ENCODE assay signal across 9 mouse cellular contexts in the genomic region with DNA sequence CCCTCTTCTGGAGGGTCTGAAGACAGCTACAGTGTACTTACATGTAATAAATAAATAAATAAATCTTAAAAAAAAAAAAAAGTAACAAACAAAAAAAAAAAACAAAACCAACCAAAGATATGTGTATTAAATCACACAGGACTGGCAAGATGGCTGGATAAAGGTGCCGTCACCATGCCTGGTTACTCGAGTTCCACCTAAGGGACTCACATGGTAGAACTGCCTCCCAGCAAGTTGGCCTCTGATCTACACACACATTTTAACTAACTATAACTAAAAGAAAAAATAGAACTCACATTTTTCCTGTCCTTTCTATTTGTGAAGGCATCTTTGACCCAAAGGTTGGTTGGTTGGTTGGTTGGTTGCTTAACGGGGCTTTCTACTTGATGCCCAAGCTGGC. TPM values are rescaled to one million over a fixed set of nuclear protein-coding genes. Genes with fewer than 3 reads are reported as not detected.
DNase-seq lines count a peak whose midpoint lies in the region; ATAC-seq lines count a peak whose summit lies in the region.
"Had no signal": no experiment of that assay in that cellular context is flagged by ENCODE, and none has a peak within 500 bp of the region (broad histone marks: within the 10 kb centered on the region; RNA-seq: fewer than 3 reads in every experiment).

No protein-coding gene starts in this region.

- H3K4me2 ChIP-seq in liver, embryonic 12.5 days: peak overlapping the region; percentile 87

- H3K27ac ChIP-seq in forebrain, embryonic 10.5 days: peak overlapping the region; percentile 89
- H3K27ac ChIP-seq in liver, embryonic 12.5 days: peak overlapping the region; percentile 88

- peak overlapping the region; percentile 98 for H3K4me3 ChIP-seq in forebrain, embryonic 10.5 days
- peak overlapping the region; percentile 98 for H3K4me3 ChIP-seq in liver, embryonic 12.5 days

- WGBS in forebrain, embryonic 10.5 days: 80% methylated on average over 3 of the region's 3 CpGs
- 68% methylated on average over 3 of the region's 3 CpGs for WGBS in liver, embryonic 12.5 days (ENCODE audit: insufficient replicate concordance)

- H3K27me3 ChIP-seq in forebrain, embryonic 10.5 days (ENCODE audit: poor library complexity, severe bottlenecking): no peaks in the 10 kb centered on the region
- no peaks in the 10 kb centered on the region for H3K27me3 ChIP-seq in liver, embryonic 12.5 days (replicated peaks)

- ATAC-seq in liver, embryonic 12.5 days: no peak
- ATAC-seq in granulocyte monocyte progenitor cell, adult 5-6 weeks (replicated peaks; ENCODE audit: poor library complexity, severe bottlenecking): no peak
- ATAC-seq in frontal cortex, adult (ENCODE audit: low TSS enrichment): no peak

- H3K9ac ChIP-seq in liver, embryonic 12.5 days: peak overlapping the region; percentile 93

- H3K36me3 ChIP-seq in forebrain, embryonic 10.5 days (replicated peaks): peaks cover 20% of the 10 kb centered on the region
- H3K36me3 ChIP-seq in liver, embryonic 12.5 days: peaks cover 52% of the 10 kb centered on the region

- DNase-seq in embryo, embryonic 9.5 days (ENCODE audit: extremely low spot score): peak; percentile 2
- no peak for DNase-seq in embryo, embryonic 11 days
- DNase-seq in 416B (ENCODE audit: low read depth): peak; percentile 56
- DNase-seq in forebrain, embryonic 10.5 days (ENCODE audit: extremely low spot score, low spot score): no peak
- DNase-seq in spleen, postnatal 36 days (ENCODE audit: low spot score in 2 of 2): no peak

- H3K4me1 ChIP-seq in forebrain, embryonic 10.5 days: peaks cover 26% of the 10 kb centered on the region
- peaks cover 48% of the 10 kb centered on the region for H3K4me1 ChIP-seq in liver, embryonic 12.5 days

- no peaks in the 10 kb centered on the region for H3K9me3 ChIP-seq in forebrain, embryonic 10.5 days
- no peaks in the 10 kb centered on the region for H3K9me3 ChIP-seq in liver, embryonic 12.5 days (replicated peaks)

RNA-seq across cellular contexts. Expression of gene Clta, which starts 7.5 kb away (rescaled TPM):
- polyA plus RNA-seq in forebrain, embryonic 10.5 days (2016; fragmentation: Nextera tagmentation; extraction: Ambion mirVana): 176 and 179 TPM in 2 replicates
- polyA plus RNA-seq in liver, embryonic 12.5 days (2016; fragmentation: Nextera tagmentation; extraction: Ambion mirVana): 169 and 172 TPM in 2 replicates
- total RNA-seq in granulocyte monocyte progenitor cell, adult 5-6 weeks (2014; fragmentation: Nextera tagmentation): 280 and 311 TPM in 2 replicates
- total RNA-seq in granulocyte monocyte progenitor cell, adult 5-6 weeks (2017): 422 and 509 TPM in 2 replicates

RNA-seq across cellular contexts. Expression of gene Ccin, which starts 28.5 kb away (rescaled TPM):
- polyA plus RNA-seq in forebrain, embryonic 10.5 days (2016; fragmentation: Nextera tagmentation; extraction: Ambion mirVana): not detected in 2 replicates
- not detected in 2 replicates for polyA plus RNA-seq in liver, embryonic 12.5 days (2016; fragmentation: Nextera tagmentation; extraction: Ambion mirVana)
- total RNA-seq in granulocyte monocyte progenitor cell, adult 5-6 weeks (2014; fragmentation: Nextera tagmentation): not detected in 2 replicates
- total RNA-seq in granulocyte monocyte progenitor cell, adult 5-6 weeks (2017): 0.09 TPM in 1 of 2 replicates, not detected in the other
- polyA plus RNA-seq: large intestine, adult 2 months had no signal

RNA-seq across cellular contexts. Expression of gene Glipr2, which starts 54.6 kb away (rescaled TPM):
- 52.7 and 52.8 TPM in 2 replicates for polyA plus RNA-seq in forebrain, embryonic 10.5 days (2016; fragmentation: Nextera tagmentation; extraction: Ambion mirVana)
- polyA plus RNA-seq in liver, embryonic 12.5 days (2016; fragmentation: Nextera tagmentation; extraction: Ambion mirVana): 45.8 and 46.6 TPM in 2 replicates
- 8.2 and 12.7 TPM in 2 replicates for total RNA-seq in granulocyte monocyte progenitor cell, adult 5-6 weeks (2014; fragmentation: Nextera tagmentation)
- total RNA-seq in granulocyte monocyte progenitor cell, adult 5-6 weeks (2017): 16.4 and 20.8 TPM in 2 replicates

Comparison
In these comparisons a context has a peak if more than half of its experiments do, and no peak if none do; other contexts are left out.
1. DNase-seq: peak in embryo, embryonic 9.5 days (single experiment) and 416B (single experiment); none in embryo, embryonic 11 days (single experiment), forebrain, embryonic 10.5 days (single experiment) and spleen, postnatal 36 days (0 of 2).